Mouse (Mus musculus) yolk sac, embryonic 10.5 days (tissue): ENCODE data around the gene Dtx1.

ENCODE experiments used
- DNase-seq: peaks from one replicate; pipeline ENCODE4 v3.0.0-alpha.2; 2017; ENCODE audit warnings: low spot score

The Dtx1 gene

GRCm38 (mm10) chr5:120640094-120640493, 71.6 kb downstream of the Dtx1 start:
- DNase-seq, result no peak

GRCm38 (mm10) chr5:120635633-120636032, 76.1 kb downstream of the Dtx1 start:
- DNase-seq, result no peak

- no peak for DNase-seq
Measured at GRCm38 (mm10) chr5:120634860-120635259, 76.9 kb downstream of the Dtx1 start.

GRCm38 (mm10) chr5:120634131-120634530, 77.6 kb downstream of the Dtx1 start, which contains the start of gene Cfap73:
Cfap73 (minus strand) TSS chr5:120634235.
- DNase-seq, result no peak

DNA sequence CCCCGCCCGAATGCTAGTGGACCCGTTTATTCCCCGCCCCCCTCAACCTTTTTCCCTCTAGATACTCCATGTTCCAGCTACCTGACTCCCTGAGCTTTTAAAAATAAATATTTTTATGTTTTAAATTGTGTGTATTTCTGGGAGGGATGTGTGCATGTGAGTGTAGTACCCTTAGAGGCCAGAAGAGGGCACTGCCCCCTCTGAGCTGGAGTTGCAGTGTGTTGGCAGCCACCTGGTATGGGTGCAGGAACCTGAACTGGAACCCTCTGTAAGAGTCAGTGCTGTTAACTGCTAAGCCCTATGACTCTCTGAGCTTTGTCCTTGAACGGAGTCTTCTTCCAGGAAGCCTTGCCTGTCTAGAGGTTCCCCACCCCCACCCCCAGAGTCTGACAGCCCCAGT, 79.8 kb downstream of the Dtx1 start:
- DNase-seq, result no peak

DNA sequence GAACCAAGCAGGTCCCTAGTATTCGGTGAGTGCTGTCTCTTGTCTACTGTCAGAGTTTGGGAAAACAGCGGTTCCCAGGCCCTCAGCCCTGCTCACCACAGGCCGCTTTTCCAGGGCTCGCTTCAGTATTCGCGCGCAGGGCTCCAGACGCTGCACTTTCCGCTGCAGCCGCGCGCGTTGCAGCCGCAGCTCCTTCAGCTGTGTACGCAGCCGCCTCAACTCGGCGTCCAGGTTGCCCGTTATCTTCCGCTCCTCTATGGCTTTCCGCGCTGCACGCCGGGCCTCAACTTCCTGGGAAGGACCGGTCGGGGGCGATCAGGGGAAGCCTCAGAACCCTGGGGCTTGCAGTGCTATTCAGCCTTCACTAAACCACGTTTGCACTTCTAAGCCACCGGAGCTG, 80.6 kb downstream of the Dtx1 start:
- DNase-seq, result no peak
